Mouse (Mus musculus) E14TG2a.4 (cell line): Measurements from ENCODE around the gene Cnot6.

ENCODE experiments used
- H3K27me3 ChIP-seq: 2 replicates; pipeline ENCODE4 v1.6.1; 2014; ENCODE audit warnings: low read length, control low read depth; ENCODE audit not compliant: insufficient read depth
- H3K36me3 ChIP-seq: 2 replicates; pipeline ENCODE4 v1.6.1; 2014; ENCODE audit warnings: low read length, control low read depth; ENCODE audit not compliant: insufficient read depth
- H3K4me1 ChIP-seq: replicated peaks from 2 replicates; pipeline ENCODE4 v1.6.1; 2014; ENCODE audit warnings: low read depth, low read length, control low read depth
- H3K4me3 ChIP-seq: replicated peaks from 2 replicates; pipeline ENCODE4 v1.5.1; 2014; ENCODE audit warnings: mild to moderate bottlenecking, low read length
- H3K9me3 ChIP-seq: 2 replicates; pipeline ENCODE4 v1.6.1; 2014; ENCODE audit warnings: low read length, control low read depth
- CTCF ChIP-seq: conservative IDR thresholded peaks from 2 replicates; pipeline ENCODE4 v1.5.1; 2014; ENCODE audit warnings: low read length
- NANOG ChIP-seq: IDR thresholded peaks from 2 replicates; pipeline ENCODE4 v1.6.1; 2014; ENCODE audit warnings: borderline replicate concordance, low read length, mixed read lengths
- POU5F1 ChIP-seq: IDR thresholded peaks from 2 replicates; pipeline ENCODE4 v1.6.1; 2014; ENCODE audit warnings: low read length, borderline replicate concordance

Cnot6 gene

GRCm38 (mm10) chr11:49739776-49740175, 27.3 kb upstream of the Cnot6 start:
- Histone ChIP-seq H3K36me3 (no peaks in the 10 kb centered on the region), H3K4me1 (peaks cover 68% of the 10 kb centered on the region), H3K27me3 (no peaks in the 10 kb centered on the region; the same call in 1 of the 2 replicates), H3K9me3 (no peaks in the 10 kb centered on the region), H3K4me3 (no peak overlapping the region)
- peak; percentile 93 for TF ChIP-seq NANOG
- TF ChIP-seq CTCF, result no peak

DNA sequence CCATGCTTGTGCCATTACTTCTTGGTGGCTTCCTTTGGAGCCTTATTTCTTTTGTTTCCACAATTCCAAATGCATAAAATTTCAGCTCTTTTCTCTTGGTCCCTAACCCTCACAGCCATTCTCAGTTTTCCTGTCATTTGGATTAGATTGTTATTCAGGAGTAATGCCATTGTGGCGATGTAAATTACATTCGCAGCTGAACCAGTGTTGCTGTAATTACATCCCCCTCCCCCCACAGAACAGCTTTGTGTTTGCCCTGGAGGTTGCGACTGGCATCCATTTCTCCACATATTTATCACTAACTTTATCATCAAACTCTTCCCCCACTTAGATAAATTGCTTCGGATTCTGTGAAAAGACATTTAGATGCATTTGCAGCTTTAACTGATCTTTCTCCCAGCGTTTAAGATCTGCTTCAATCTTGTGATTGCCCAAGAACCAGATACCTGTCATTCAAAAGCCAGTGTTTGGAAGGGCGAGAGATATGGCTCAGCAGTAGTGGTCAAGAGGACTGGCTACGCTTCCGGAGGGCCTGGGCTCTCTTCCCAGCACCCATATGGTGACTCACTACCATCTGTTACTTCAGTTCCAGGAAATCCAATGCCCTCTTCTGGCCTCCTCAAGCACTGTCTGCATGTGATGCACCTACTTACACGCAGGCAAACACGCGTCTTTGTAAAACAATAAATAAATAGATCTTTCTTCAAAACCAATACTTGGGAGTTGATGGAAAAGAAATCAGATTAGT, 26.3 kb upstream of the Cnot6 start:
- Histone ChIP-seq H3K36me3 (no peaks in the 10 kb centered on the region), H3K4me1 (peaks cover 67% of the 10 kb centered on the region), H3K9me3 (no peaks in the 10 kb centered on the region), H3K27me3 (peaks cover 8% of the 10 kb centered on the region; the same call in 1 of the 2 replicates), H3K4me3 (no peak overlapping the region)
- TF ChIP-seq POU5F1 (0 out of 2 replicates have a peak, but pooled peaks have one; percentile 15), NANOG (peak; percentile 10; the same call in 1 of the 2 replicates), CTCF (no peak)

- Histone ChIP-seq H3K4me3 (no peak overlapping the region), H3K9me3 (no peaks in the 10 kb centered on the region), H3K27me3 (peaks cover 8% of the 10 kb centered on the region; the same call in 1 of the 2 replicates), H3K36me3 (no peaks in the 10 kb centered on the region), H3K4me1 (peaks cover 60% of the 10 kb centered on the region)
- TF ChIP-seq POU5F1, result no peak
- TF ChIP-seq CTCF, result no peak
- no peak for TF ChIP-seq NANOG
Observed at GRCm38 (mm10) chr11:49737625-49738024, 25.1 kb upstream of the Cnot6 start.

GRCm38 (mm10) chr11:49734771-49735170, 22.2 kb upstream of the Cnot6 start:
- no peaks in the 10 kb centered on the region for H3K9me3 ChIP-seq
- TF ChIP-seq CTCF (no peak), POU5F1 (no peak), NANOG (no peak)
- H3K36me3 ChIP-seq, result no peaks in the 10 kb centered on the region
- peaks cover 8% of the 10 kb centered on the region; the same call in 1 of the 2 replicates for H3K27me3 ChIP-seq
- no peak overlapping the region for H3K4me3 ChIP-seq
- H3K4me1 ChIP-seq, result peaks cover 43% of the 10 kb centered on the region

GRCm38 (mm10) chr11:49730275-49730948, 17.9 kb upstream of the Cnot6 start:
- TF ChIP-seq POU5F1, result no peak
- no peak for TF ChIP-seq NANOG
- TF ChIP-seq CTCF, result no peak
- H3K4me1 ChIP-seq, result peaks cover 21% of the 10 kb centered on the region
- no peaks in the 10 kb centered on the region for H3K9me3 ChIP-seq
- H3K27me3 ChIP-seq, result peaks cover 8% of the 10 kb centered on the region; the same call in 1 of the 2 replicates
- no peaks in the 10 kb centered on the region for H3K36me3 ChIP-seq
- no peak overlapping the region for H3K4me3 ChIP-seq

- TF ChIP-seq CTCF (peak; percentile 72), POU5F1 (no peak), NANOG (no peak)
Observed at GRCm38 (mm10) chr11:49727877-49728276, 15.4 kb upstream of the Cnot6 start.

GRCm38 (mm10) chr11:49726800-49727199, 14.3 kb upstream of the Cnot6 start:
- H3K4me1 ChIP-seq, result no peaks in the 10 kb centered on the region
- H3K36me3 ChIP-seq, result no peaks in the 10 kb centered on the region
- H3K4me3 ChIP-seq, result no peak overlapping the region
- H3K9me3 ChIP-seq, result no peaks in the 10 kb centered on the region
- TF ChIP-seq NANOG (no peak), CTCF (no peak), POU5F1 (no peak)
- no peaks in the 10 kb centered on the region for H3K27me3 ChIP-seq

More at GRCm38 (mm10) chr11:49727877-49728276, 15.4 kb upstream of the Cnot6 start:
- H3K36me3 ChIP-seq, result no peaks in the 10 kb centered on the region
- H3K9me3 ChIP-seq, result no peaks in the 10 kb centered on the region
- H3K4me3 ChIP-seq, result no peak overlapping the region
- peaks cover 10% of the 10 kb centered on the region for H3K4me1 ChIP-seq
- no peaks in the 10 kb centered on the region for H3K27me3 ChIP-seq

DNA sequence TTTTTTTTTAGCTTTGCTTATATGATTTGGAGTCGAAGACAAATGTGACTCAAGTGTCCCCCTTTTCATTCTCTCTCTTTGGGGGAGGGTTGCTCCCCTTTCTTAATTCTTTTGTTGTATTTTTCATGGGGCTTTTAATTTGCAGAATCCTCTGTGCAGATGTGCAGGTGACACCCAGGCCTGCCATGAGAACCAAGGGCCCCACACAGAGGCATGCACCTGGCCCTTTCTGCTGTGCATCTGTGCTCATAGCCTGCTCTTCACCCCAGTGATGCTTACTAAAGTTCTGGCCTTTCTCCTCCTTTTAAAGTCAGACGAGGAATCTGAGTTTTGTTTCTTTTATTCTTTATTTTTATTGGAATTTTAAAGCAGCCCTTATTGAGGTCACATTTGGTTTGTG, 12.2 kb upstream of the Cnot6 start:
- no peaks in the 10 kb centered on the region for H3K27me3 ChIP-seq
- H3K36me3 ChIP-seq, result peaks cover 7% of the 10 kb centered on the region; the same call in 1 of the 2 replicates
- H3K4me3 ChIP-seq, result no peak overlapping the region
- no peaks in the 10 kb centered on the region for H3K4me1 ChIP-seq
- TF ChIP-seq POU5F1 (no peak), NANOG (no peak), CTCF (no peak)
- no peaks in the 10 kb centered on the region for H3K9me3 ChIP-seq
